Mouse (Mus musculus) heart, adult 2 months (tissue): ENCODE measurements around the gene Dctn2. TPM values are rescaled to one million over a fixed set of nuclear protein-coding genes. Genes with fewer than 3 reads are reported as not detected.

Experiments
- DNase-seq, 2 experiments: peaks; one replicate each; pipeline ENCODE4 v3.0.0; 2021
- H3K27ac ChIP-seq: fragments of 200-600 bp; 2 replicates; pipeline ENCODE4 v1.8.1; 2022
- H3K27me3 ChIP-seq: fragments of 200-500 bp; 2 replicates; pipeline ENCODE4 v1.6.1; 2012; ENCODE audit warnings: mild to moderate bottlenecking, low read length, inconsistent platforms, mixed read lengths; ENCODE audit not compliant: control insufficient read depth, insufficient read depth
- H3K36me3 ChIP-seq: fragments of 200-500 bp; 2 replicates; pipeline ENCODE4 v1.6.1; 2012; ENCODE audit warnings: low read length, inconsistent platforms; ENCODE audit not compliant: control insufficient read depth, insufficient read depth
- H3K4me1 ChIP-seq: fragments of 200-500 bp; 2 replicates; pipeline ENCODE4 v1.6.1; 2011; ENCODE audit warnings: low read length; ENCODE audit not compliant: control insufficient read depth, insufficient read depth
- H3K4me3 ChIP-seq: fragments of 200-600 bp; 2 replicates; pipeline ENCODE4 v1.8.1; 2022
- H3K79me2 ChIP-seq: fragments of 200-500 bp; replicated peaks from 2 replicates; pipeline ENCODE4 v1.6.1; 2012; ENCODE audit warnings: mild to moderate bottlenecking, inconsistent platforms, low read length, moderate library complexity, mixed read lengths; ENCODE audit not compliant: control insufficient read depth, insufficient read depth
- H3K9ac ChIP-seq: fragments of 200-500 bp; 2 replicates; pipeline ENCODE4 v1.6.1; 2012; ENCODE audit warnings: low read depth, mild to moderate bottlenecking, control low read depth, inconsistent platforms, low read length, mixed read lengths
- CTCF ChIP-seq: fragments of 200-600 bp; IDR thresholded peaks from 2 replicates; pipeline ENCODE4 v1.8.1; 2022; ENCODE audit warnings: antibody characterized with exemption, mild to moderate bottlenecking, moderate library complexity
- EP300 ChIP-seq: fragments of 200-500 bp; IDR thresholded peaks from 2 replicates; pipeline ENCODE4 v1.6.1; 2011; ENCODE audit warnings: low read depth, low read length, control low read depth; ENCODE audit not compliant: insufficient read depth
- POLR2A ChIP-seq: fragments of 200-500 bp; IDR thresholded peaks from 2 replicates; pipeline ENCODE4 v1.6.1; 2011; ENCODE audit warnings: mild to moderate bottlenecking, low read depth, low read length, control low read depth; ENCODE audit not compliant: insufficient read depth
- WGBS: fragments of 180-500 bp; shearing (Covaris S2); methylation state at CpG from one replicate; pipeline ENCODE4 v1.1.7; 2018; 5-methylcytosine and 5-hydroxymethylcytosine counted together
- intact Hi-C: fragments of 180-260 bp; cut with DNase I; formaldehyde crosslinking; loops from one replicate; pipeline ENCODE4 v1.15.1; 2025
- polyA plus RNA-seq: library from polyadenylated mRNA; depleted of rRNA; stranded (reverse); fragments of >200 nt; gene quantifications from 2 replicates; pipeline ENCODE4 v1.2.3, GENCODE M21; 2012
- total RNA-seq, 2 experiments: library from RNA; stranded (reverse); gene quantifications; 2 replicates each; pipeline ENCODE4 v1.2.3; 2021

Gene Dctn2
- total and polyA plus RNA-seq, 3 experiments = 123 to 139 (median 135) TPM

- no peak for DNase-seq
- peaks cover 3% of the 10 kb centered on the region; the same call in 1 of the 2 replicates for H3K79me2 ChIP-seq
- TF ChIP-seq EP300 = no peak
- TF ChIP-seq CTCF = peak; percentile 53
- TF ChIP-seq POLR2A = no peak
- peaks cover 7% of the 10 kb centered on the region for H3K36me3 ChIP-seq
- H3K27me3 ChIP-seq = no peaks in the 10 kb centered on the region
- H3K4me3 ChIP-seq = peak overlapping the region; percentile 87
- H3K4me1 ChIP-seq = peaks cover 16% of the 10 kb centered on the region
- intact Hi-C loops = loop anchor here (1.0 kb wide), 2 partner anchors 23 to 46 kb away; partner anchors contain the start of gene Mars
- H3K27ac ChIP-seq = peak overlapping the region; percentile 96
- H3K9ac ChIP-seq = no peak overlapping the region
- WGBS = 30% methylated on average over 4 of the region's 4 CpGs
These were observed 449 bp upstream of the Dctn2 start for GRCm38 (mm10) chr10:127265727-127266111.

DNA sequence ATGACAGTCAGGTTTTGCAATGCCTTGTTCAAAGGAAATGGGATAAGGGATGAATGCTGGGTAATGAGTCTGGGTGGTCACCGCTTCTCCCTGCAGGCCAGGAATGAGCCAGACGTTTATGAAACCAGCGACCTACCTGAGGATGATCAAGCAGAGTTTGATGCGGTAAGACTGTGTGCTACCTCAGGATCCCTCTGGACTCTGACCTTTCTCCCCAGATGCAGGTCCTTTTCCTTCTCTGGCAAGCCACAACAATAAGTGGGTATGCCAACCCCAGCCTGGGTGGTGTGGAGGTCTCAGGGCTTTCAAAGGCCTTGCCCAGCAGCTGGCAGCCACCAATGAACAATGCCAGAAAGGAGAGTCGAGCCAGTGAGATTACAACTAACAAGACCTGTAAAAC is 1.1 kb downstream of the Dctn2 start:
- 60% methylated on average over 5 of the region's 5 CpGs for WGBS
- Histone ChIP-seq H3K36me3 (peaks cover 7% of the 10 kb centered on the region), H3K27me3 (no peaks in the 10 kb centered on the region), H3K9ac (peak overlapping the region; percentile 99), H3K4me1 (peaks cover 16% of the 10 kb centered on the region), H3K27ac (peak overlapping the region; percentile 96; the same call in 1 of the 2 replicates), H3K4me3 (peak overlapping the region; percentile 87; the same call in 1 of the 2 replicates), H3K79me2 (peaks cover 3% of the 10 kb centered on the region; the same call in 1 of the 2 replicates)
- intact Hi-C loops = no loop called here
- no peak for DNase-seq
- TF ChIP-seq CTCF (no peak), POLR2A (no peak), EP300 (no peak)

- intact Hi-C loops = no loop called here
- peak overlapping the region; percentile 26 for H3K27ac ChIP-seq
- H3K9ac ChIP-seq = no peak overlapping the region
- H3K36me3 ChIP-seq = peaks cover 7% of the 10 kb centered on the region
- peaks cover 14% of the 10 kb centered on the region for H3K4me1 ChIP-seq
- peak; percentile 50 to 68 for DNase-seq
- no peaks in the 10 kb centered on the region for H3K27me3 ChIP-seq
- H3K79me2 ChIP-seq = peaks cover 4% of the 10 kb centered on the region; the same call in 1 of the 2 replicates
- 25% methylated on average over 5 of the region's 5 CpGs for WGBS
- H3K4me3 ChIP-seq = no peak overlapping the region
- TF ChIP-seq CTCF (no peak), EP300 (peak; percentile 45; the same call in 1 of the 2 replicates)
These were observed 2.2 kb downstream of the Dctn2 start for GRCm38 (mm10) chr10:127268401-127268800.

- no peak overlapping the region for H3K4me3 ChIP-seq
- intact Hi-C loops = no loop called here
- 0 out of 2 replicates have a peak overlapping the region, but pooled peaks have one; percentile 4 for H3K9ac ChIP-seq
- H3K36me3 ChIP-seq = peaks cover 7% of the 10 kb centered on the region
- no peak for TF ChIP-seq CTCF
- no peak for TF ChIP-seq POLR2A
- TF ChIP-seq EP300 = no peak
- 40% methylated on average over 12 of the region's 12 CpGs for WGBS
- DNase-seq = peak in 1 of 2 experiments; percentile 32
- H3K79me2 ChIP-seq = peaks cover 6% of the 10 kb centered on the region
- H3K27me3 ChIP-seq = no peaks in the 10 kb centered on the region
- peaks cover 17% of the 10 kb centered on the region for H3K4me1 ChIP-seq
- peak overlapping the region; percentile 26; the same call in 1 of the 2 replicates for H3K27ac ChIP-seq
These were observed 2.9 kb downstream of the Dctn2 start for GRCm38 (mm10) chr10:127269036-127269435.

DNA sequence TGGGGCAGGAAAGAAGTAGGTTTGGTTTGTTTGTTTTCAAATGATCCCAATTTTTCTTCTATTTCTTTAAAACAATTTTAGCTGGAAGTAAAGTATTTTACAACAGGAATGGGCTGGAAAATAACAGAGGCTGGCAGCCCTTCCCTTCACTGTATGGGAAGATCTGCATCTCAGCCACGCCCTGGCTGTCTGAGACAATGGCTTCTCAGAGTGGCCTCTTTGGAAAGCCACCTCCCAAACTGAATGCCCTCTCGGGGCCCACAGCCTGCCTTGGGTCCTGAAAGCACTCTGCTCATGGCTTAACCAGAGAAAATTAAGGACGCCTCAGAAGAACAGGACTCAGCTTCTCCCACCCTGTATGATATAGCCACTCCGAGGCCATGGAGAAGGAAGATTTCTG is 3.7 kb downstream of the Dctn2 start:
- H3K27ac ChIP-seq = no peak overlapping the region
- H3K4me3 ChIP-seq = no peak overlapping the region
- peaks cover 6% of the 10 kb centered on the region for H3K79me2 ChIP-seq
- H3K9ac ChIP-seq = no peak overlapping the region
- no peaks in the 10 kb centered on the region for H3K27me3 ChIP-seq
- 64% methylated on average over 4 of the region's 4 CpGs for WGBS
- no peak for TF ChIP-seq POLR2A
- no peak for TF ChIP-seq CTCF
- TF ChIP-seq EP300 = no peak
- no peak for DNase-seq
- peaks cover 17% of the 10 kb centered on the region for H3K4me1 ChIP-seq
- H3K36me3 ChIP-seq = peaks cover 7% of the 10 kb centered on the region
- intact Hi-C loops = no loop called here

GRCm38 (mm10) chr10:127272371-127272770 is 6.2 kb downstream of the Dctn2 start:
- H3K36me3 ChIP-seq = peaks cover 6% of the 10 kb centered on the region
- 88% methylated on average over 5 of the region's 5 CpGs for WGBS
- TF ChIP-seq CTCF = no peak
- TF ChIP-seq EP300 = no peak
- TF ChIP-seq POLR2A = no peak
- H3K4me1 ChIP-seq = peaks cover 14% of the 10 kb centered on the region
- H3K4me3 ChIP-seq = no peak overlapping the region
- DNase-seq = no peak
- H3K9ac ChIP-seq = no peak overlapping the region
- H3K27me3 ChIP-seq = no peaks in the 10 kb centered on the region
- peaks cover 3% of the 10 kb centered on the region; the same call in 1 of the 2 replicates for H3K79me2 ChIP-seq
- no peak overlapping the region for H3K27ac ChIP-seq
- intact Hi-C loops = no loop called here
